Mouse (Mus musculus) kidney, postnatal 0 days (tissue): ENCODE results near the gene Xylt2. TPM values are rescaled to one million over a fixed set of nuclear protein-coding genes. Genes with fewer than 3 reads are reported as not detected.
"Not testable (repeated sequence)": the region's sequence is repeated elsewhere in the genome, so short reads cannot be mapped to it uniquely, and the experiment has no call there.

Experiments used
- ATAC-seq: fragments of 200-750 bp; cut with Nextera tagmentation; replicated peaks from 2 replicates; pipeline ENCODE4 v1.8.0; 2017; ENCODE audit warnings: low read depth, moderate number of reproducible peaks, moderate TSS enrichment, moderate library complexity; ENCODE audit not compliant: low FRiP score
- DNase-seq: peaks from one replicate; pipeline ENCODE4 v3.0.0-alpha.2; 2016; ENCODE audit warnings: low spot score
- H3K27ac ChIP-seq: fragments of 300-500 bp; sonication (generic); 2 replicates; pipeline ENCODE4 v1.5.1; 2014; ENCODE audit warnings: mild to moderate bottlenecking
- H3K27me3 ChIP-seq: fragments of 300-500 bp; sonication (generic); 2 replicates; pipeline ENCODE4 v1.6.1; 2014; ENCODE audit warnings: low read length, mixed read lengths; ENCODE audit not compliant: insufficient read depth
- H3K36me3 ChIP-seq: fragments of 300-500 bp; sonication (generic); 2 replicates; pipeline ENCODE4 v1.6.1; 2014; ENCODE audit warnings: low read length, mixed read lengths; ENCODE audit not compliant: insufficient read depth
- H3K4me1 ChIP-seq: fragments of 300-500 bp; sonication (generic); replicated peaks from 2 replicates; pipeline ENCODE4 v1.6.1; 2014; ENCODE audit warnings: antibody characterized with exemption, low read length, mixed read lengths; ENCODE audit not compliant: insufficient read depth
- H3K4me2 ChIP-seq: fragments of 300-500 bp; sonication (generic); 2 replicates; pipeline ENCODE4 v1.6.1; 2014; ENCODE audit warnings: mild to moderate bottlenecking, low read length, moderate library complexity, mixed read lengths
- H3K4me3 ChIP-seq: fragments of 300-500 bp; sonication (generic); replicated peaks from 2 replicates; pipeline ENCODE4 v1.5.1; 2014; ENCODE audit warnings: low read depth, low read length
- H3K9ac ChIP-seq: fragments of 300-500 bp; sonication (generic); 2 replicates; pipeline ENCODE4 v1.6.1; 2014; ENCODE audit warnings: low read depth, low read length
- H3K9me3 ChIP-seq: fragments of 300-500 bp; sonication (generic); replicated peaks from 2 replicates; pipeline ENCODE4 v1.6.1; 2016; ENCODE audit warnings: low read length, inconsistent platforms, mixed read lengths
- CTCF ChIP-seq: IDR thresholded peaks from 2 replicates; pipeline ENCODE4 v1.5.1; 2016; ENCODE audit warnings: antibody characterized with exemption, low read depth, mild to moderate bottlenecking, moderate library complexity
- WGBS: fragments of 180-500 bp; shearing (Covaris S2); extraction: QIAGEN DNeasy Blood & Tissue Kit; methylation state at CpG from one replicate; pipeline ENCODE4 v1.1.7; 2014; 5-methylcytosine and 5-hydroxymethylcytosine counted together
- polyA plus RNA-seq: library from polyadenylated mRNA; unstranded; fragments of >200 nt; fragmentation: Nextera tagmentation; extraction: Ambion mirVana; gene quantifications from 2 replicates; pipeline ENCODE4 v1.2.1, GENCODE M21; 2015

Xylt2 gene
- polyA plus RNA-seq, 1 experiment from 2014 or later = 21.4 TPM

DNA sequence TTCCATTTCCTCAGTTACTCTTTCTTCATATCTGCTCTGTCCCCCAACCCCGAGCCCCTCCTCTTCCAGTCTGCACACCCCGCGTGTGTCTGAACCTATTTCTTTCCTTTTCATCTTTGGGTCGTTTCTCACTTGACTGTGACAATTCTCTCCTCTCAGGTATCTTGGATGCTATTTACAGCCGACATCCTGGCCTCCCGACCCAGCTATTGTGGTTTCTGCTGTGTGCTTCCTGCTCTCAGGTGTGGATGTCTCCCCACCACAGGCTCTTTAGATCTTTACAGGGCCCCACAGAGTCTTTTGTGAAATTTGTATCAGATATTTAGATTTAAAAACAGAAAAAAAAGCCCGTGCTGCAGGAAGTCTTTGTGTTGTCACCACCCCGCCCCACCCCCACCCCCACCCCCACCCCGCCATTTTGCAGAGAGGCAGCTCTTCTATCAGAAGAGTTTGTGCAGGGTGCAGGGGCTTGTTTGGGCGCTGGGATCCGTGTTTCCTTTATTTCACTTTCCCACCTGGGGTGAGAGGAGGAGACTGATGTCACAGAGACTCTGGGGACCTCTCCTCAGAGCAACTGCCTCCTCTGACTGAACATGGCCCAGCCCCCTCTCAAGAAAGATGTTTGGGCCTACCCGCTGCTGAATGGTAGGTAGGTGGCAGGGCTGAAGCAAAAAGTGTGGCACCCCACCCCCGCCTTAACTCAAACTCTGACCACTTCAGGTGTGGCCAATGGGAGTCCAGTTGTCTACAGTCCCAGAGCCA is 20.6 kb upstream of the Xylt2 start:
- Histone ChIP-seq H3K27me3 (no peaks in the 10 kb centered on the region), H3K4me1 (0 out of 2 replicates have a peak, but pooled peaks cover 8% of the 10 kb centered on the region), H3K4me2 (no peak overlapping the region), H3K4me3 (no peak overlapping the region), H3K9ac (no peak overlapping the region), H3K9me3 (no peaks in the 10 kb centered on the region), H3K36me3 (no peaks in the 10 kb centered on the region), H3K27ac (no peak overlapping the region)
- ATAC-seq (no peak), DNase-seq (no peak)
- no peak for TF ChIP-seq CTCF
- 35% methylated on average over 13 of the region's 13 CpGs for WGBS

DNA sequence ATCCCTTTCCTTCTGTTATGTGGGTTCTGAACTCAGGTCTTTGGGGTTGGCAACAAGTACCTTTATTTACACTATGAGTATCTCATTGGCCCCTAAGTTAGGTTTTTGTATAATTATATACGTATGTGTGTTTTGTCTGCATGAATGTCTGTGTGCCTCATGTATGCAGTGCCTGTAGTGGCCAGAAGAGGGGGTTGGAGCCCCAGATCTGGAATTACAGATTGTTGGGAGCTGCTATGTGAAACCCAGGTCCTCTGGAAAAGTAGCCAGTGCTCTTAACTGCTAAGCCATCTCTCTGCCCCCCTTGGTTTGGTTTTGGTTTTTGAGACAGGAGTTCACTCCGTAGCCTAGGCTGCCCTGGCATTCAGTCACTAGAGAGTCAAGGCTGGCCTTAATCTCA is 19.8 kb upstream of the Xylt2 start:
- no peak overlapping the region for H3K27ac ChIP-seq
- TF ChIP-seq CTCF = peak; percentile 31; the same call in 1 of the 2 replicates
- H3K4me1 ChIP-seq = 0 out of 2 replicates have a peak, but pooled peaks cover 7% of the 10 kb centered on the region
- no peaks in the 10 kb centered on the region for H3K27me3 ChIP-seq
- H3K4me2 ChIP-seq = no peak overlapping the region
- no peak for ATAC-seq
- H3K36me3 ChIP-seq = no peaks in the 10 kb centered on the region
- H3K9ac ChIP-seq = no peak overlapping the region
- WGBS = 97% methylated on average over 2 of the region's 2 CpGs
- DNase-seq = no peak
- no peaks in the 10 kb centered on the region for H3K9me3 ChIP-seq
- H3K4me3 ChIP-seq = no peak overlapping the region

DNA sequence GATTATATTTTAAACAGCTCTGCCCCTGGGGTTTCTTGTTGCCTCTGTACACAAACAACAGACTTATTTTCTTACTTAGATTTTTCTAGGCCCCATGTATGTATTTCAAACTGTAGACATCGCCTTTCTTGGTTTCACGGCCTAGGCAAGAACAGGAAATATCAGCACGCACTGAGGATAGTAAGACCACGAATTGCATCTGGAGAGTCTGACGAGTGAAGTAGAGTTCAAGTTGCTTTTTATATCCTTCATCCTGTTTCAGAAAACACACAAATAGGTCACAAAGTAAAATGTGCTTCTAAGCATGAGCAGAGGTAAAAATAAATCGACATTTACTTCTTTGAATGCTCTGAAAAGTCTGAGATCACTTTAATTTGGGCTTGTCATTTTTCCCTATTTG is 18.2 kb upstream of the Xylt2 start:
- Histone ChIP-seq H3K4me3 (no peak overlapping the region), H3K27me3 (no peaks in the 10 kb centered on the region)

DNA sequence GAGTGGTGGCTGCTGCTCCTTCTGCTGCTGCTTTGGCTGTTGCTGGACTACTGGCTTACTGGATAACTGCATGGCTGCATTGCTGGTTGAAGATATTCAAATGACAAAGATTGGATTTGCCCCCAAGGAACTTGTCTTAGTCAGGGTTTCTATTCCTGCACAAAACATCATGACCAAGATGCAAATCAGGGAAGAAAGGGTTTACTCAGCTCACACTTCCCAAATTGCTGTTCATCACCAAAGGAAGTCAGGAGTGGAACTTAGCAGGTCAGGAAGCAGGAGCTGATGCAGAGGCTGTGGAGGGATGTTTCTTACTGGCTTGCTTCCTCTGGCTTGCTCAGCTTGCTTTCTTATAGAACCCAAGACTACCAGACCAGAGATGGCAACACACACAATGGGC is 15.2 kb upstream of the Xylt2 start:
- not testable (repeated sequence) for DNase-seq, H3K27me3 ChIP-seq, H3K36me3 ChIP-seq, H3K27ac ChIP-seq, H3K9me3 ChIP-seq, H3K4me3 ChIP-seq, ATAC-seq, H3K4me2 ChIP-seq, H3K4me1 ChIP-seq, H3K9ac ChIP-seq

More for the DNA sequence above, 18.2 kb upstream of the Xylt2 start:
- Histone ChIP-seq H3K9ac (no peak overlapping the region), H3K9me3 (no peaks in the 10 kb centered on the region), H3K27ac (0 out of 2 replicates have a peak overlapping the region, but pooled peaks have one; percentile 0), H3K4me1 (no peaks in the 10 kb centered on the region), H3K4me2 (no peak overlapping the region), H3K36me3 (no peaks in the 10 kb centered on the region)
- DNase-seq (no peak), ATAC-seq (no peak)
- no peak for TF ChIP-seq CTCF
- WGBS = 49% methylated on average over 6 of the region's 6 CpGs

DNA sequence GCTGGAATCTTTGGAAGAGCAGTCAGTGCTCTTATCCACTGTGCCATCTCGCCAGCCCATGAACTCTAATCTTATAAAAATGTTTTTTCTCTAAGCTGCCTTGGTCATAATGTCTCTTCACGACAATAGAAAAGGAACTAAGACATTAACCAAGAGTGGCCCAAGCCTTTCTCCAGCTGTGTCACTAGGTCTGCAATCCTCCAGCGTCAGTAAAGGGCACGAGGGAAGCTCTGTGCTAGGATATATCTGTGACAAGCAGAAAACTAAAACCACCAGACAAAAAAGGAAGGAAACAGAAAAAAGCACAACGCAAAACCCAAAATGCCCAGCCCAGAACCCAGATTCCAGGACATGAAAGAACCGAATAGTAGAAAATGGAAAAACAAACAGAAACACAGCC is 9.9 kb upstream of the Xylt2 start:
- Histone ChIP-seq H3K4me3 (no peak overlapping the region), H3K9ac (no peak overlapping the region), H3K4me1 (no peaks in the 10 kb centered on the region), H3K9me3 (no peaks in the 10 kb centered on the region), H3K27ac (no peak overlapping the region), H3K36me3 (no peaks in the 10 kb centered on the region), H3K4me2 (no peak overlapping the region), H3K27me3 (no peaks in the 10 kb centered on the region)
- DNase-seq (no peak), ATAC-seq (no peak)
- WGBS = 79% methylated on average over 6 of the region's 6 CpGs
- TF ChIP-seq CTCF = no peak

DNA sequence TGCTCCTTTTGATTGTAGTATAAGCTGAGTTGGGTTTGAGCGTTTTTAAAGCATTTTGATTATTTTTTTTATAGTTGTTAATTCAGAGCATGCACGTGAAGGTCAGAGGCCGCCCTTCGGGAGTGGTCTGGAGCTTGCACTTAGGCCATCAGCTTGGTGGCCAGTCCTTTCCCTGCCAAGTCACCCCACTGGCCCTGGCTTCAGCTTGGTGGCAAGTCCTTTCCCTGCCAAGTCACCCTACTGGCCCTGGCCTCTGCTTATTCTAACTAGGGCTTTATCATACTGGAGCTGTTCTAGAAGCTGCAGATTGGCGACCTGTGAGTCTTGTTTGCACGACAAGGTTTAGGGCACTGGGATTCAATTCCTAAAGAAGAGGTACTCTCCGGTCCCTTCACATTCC is 5.1 kb upstream of the Xylt2 start:
- Histone ChIP-seq H3K36me3 (no peaks in the 10 kb centered on the region), H3K4me2 (no peak overlapping the region), H3K27me3 (no peaks in the 10 kb centered on the region), H3K4me3 (no peak overlapping the region), H3K27ac (no peak overlapping the region), H3K9ac (no peak overlapping the region), H3K4me1 (0 out of 2 replicates have a peak, but pooled peaks cover 2% of the 10 kb centered on the region), H3K9me3 (no peaks in the 10 kb centered on the region)
- ATAC-seq = no peak
- no peak for DNase-seq
- no peak for TF ChIP-seq CTCF
- 82% methylated on average over 7 of the region's 7 CpGs for whole genome bisulfite sequencing
